Mouse (Mus musculus) liver, embryonic 14.5 days (tissue): ENCODE measurements around the gene Dnajb8.

Source experiments
- CTCF ChIP-seq: IDR thresholded peaks from 2 replicates; pipeline ENCODE4 v1.5.1; 2016; ENCODE audit warnings: antibody characterized with exemption, low read depth, control low read depth
- EP300 ChIP-seq: IDR thresholded peaks from 2 replicates; pipeline ENCODE4 v1.6.1; 2016; ENCODE audit warnings: antibody characterized with exemption, low read depth

DNA sequence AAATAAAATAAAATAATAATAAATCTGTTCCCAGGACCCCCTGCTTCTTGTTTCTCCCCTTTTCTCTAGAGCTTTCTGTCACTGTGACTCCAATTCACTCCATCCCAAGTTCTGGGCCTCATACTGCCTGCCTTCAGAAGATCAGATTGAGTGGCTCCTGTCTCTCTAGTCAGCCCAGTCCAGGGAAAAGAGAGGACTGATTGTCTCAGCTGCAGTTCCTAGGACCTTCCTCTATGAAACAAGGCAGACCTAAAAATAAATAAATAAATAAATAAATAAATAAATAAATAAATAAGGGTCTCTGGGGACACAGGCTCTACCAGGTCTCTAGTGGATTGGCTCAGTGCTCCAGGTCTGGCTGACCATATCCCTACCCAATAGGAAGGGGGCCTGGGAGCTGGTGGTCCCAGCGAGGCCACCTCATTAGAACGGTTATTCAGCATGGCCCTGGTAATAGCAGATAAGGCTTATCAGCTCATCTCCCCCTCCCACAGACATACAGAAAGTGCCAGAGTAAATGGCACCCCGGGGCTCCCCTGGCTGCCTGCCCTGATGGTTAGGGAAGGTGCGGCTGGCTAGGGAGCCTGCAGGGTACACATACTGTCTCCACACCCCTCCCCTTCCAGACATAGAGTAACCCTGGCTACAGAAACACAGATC lies 30.5 kb upstream of the Dnajb8 start:
- TF ChIP-seq EP300 (peak; percentile 34; the same call in 1 of the 2 replicates), CTCF (no peak)
